Mouse (Mus musculus): ENCODE results near the gene Lhx5. TPM values are rescaled to one million over a fixed set of nuclear protein-coding genes. Genes with fewer than 3 reads are reported as not detected.

Gene Lhx5
- polyA plus RNA-seq, 1 experiment from 2014 or later = not detected

Other genes with a start within 250 kb of the Lhx5 start
- gene Sdsl, start 41.1 kb downstream of the Lhx5 start, polyA plus RNA-seq (2018) = not detected in 3 replicates
- gene Sds, start 44.8 kb downstream of the Lhx5 start, polyA plus RNA-seq (2018) = not detected in 3 replicates
- gene Plbd2, start 71.9 kb downstream of the Lhx5 start, polyA plus RNA-seq (2018) = 95.1 to 104 TPM (median 96.6 TPM) in 3 replicates
- gene Slc8b1, start 79.5 kb downstream of the Lhx5 start, polyA plus RNA-seq (2018) = 25.5 to 66.8 TPM (median 27.4 TPM) in 3 replicates
- gene Tpcn1, start 157.0 kb downstream of the Lhx5 start, polyA plus RNA-seq (2018) = 36.3 to 96.0 TPM (median 65.2 TPM) in 3 replicates
- gene Iqcd, start 157.3 kb downstream of the Lhx5 start, polyA plus RNA-seq (2018) = 0.37 to 0.52 TPM in 2 of 3 replicates, not detected in the other
- 4.5 to 4.9 TPM (median 4.8 TPM) in 3 replicates for gene Rita1, start 180.9 kb downstream of the Lhx5 start, polyA plus RNA-seq (2018)
- gene Ddx54, start 181.0 kb downstream of the Lhx5 start, polyA plus RNA-seq (2018) = 21.7 to 39.1 TPM (median 25.0 TPM) in 3 replicates
- not detected in 3 replicates for gene Cfap73, start 202.5 kb downstream of the Lhx5 start, polyA plus RNA-seq (2018)
- gene Rasal1, start 217.1 kb downstream of the Lhx5 start, polyA plus RNA-seq (2018) = 0.11 to 0.14 TPM in 2 of 3 replicates, not detected in the other